Mouse (Mus musculus) adrenal gland, postnatal 10 days (tissue): ENCODE measurements around the gene Comtd1. TPM values are rescaled to one million over a fixed set of nuclear protein-coding genes. Genes with fewer than 3 reads are reported as not detected.

Experiments used
- DNase-seq: peaks from one replicate; pipeline ENCODE4 v3.0.0; 2021; ENCODE audit warnings: mixed read lengths
- total RNA-seq, 2 experiments: library from RNA; stranded (reverse); gene quantifications; 2 replicates each; pipeline ENCODE4 v1.2.3; 2021

Comtd1 gene
- total RNA-seq, 2 experiments from 2014 or later = 39.1 to 45.7 TPM

DNA sequence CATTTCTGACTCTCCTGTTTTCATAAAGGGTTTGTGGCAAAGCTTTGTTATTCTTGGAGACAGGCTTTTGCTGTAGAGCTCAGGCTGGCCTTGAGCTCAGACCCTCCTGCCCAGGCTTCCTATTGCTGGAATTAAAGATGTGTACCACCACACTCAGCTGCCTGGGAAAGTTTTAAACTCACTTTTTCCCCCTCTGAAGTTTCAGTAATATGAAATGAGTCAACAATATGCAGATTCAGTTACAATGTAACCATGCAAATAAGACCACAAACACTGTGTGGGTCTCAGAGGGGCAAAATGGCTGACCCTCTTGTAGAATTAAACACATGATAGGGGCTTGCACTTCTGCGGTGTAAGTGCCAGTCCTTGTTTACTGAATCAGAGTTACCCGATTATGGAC, 42.6 kb downstream of the Comtd1 start:
- DNase-seq = no peak

DNA sequence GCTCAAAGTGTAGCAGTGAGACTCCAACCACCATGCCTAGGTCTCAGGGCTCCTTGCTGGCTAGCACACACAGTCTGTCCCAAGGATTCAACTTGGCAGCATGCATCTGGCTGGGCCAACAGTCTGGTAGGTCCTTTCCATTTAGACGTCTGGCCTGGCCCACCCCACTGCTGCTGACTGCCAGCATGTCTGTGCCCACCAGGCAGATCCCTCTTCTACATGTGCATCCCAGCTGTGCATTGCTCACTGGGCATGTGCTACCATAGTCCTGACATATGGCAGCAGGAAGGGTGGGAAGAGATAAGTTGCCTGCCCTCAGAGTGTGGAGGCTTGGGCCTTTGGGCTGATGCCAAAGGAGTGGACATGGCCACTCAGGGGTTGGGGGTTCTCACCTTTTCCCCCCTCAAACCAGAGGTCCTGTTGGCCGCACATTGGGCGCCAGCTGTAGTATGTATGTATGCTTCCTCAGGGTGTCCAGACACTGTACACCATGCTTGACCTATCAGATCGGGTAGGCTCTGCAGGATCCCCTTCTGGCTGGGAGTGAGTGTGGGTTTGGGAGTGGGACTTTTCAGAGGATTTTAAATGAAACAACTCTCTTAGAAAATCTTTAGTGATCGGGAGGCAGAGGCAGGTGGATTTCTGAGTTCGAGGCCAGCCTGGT, 46.1 kb downstream of the Comtd1 start:
- no peak for DNase-seq

GRCm38 (mm10) chr14:21801624-21802023, 47.2 kb downstream of the Comtd1 start:
- no peak for DNase-seq

- no peak for DNase-seq
Observed at GRCm38 (mm10) chr14:21800641-21801040, 48.1 kb downstream of the Comtd1 start.

Other genes with a start within 250 kb of the Comtd1 start
- 1 to 10 TPM; 2.1 to 4.1 TPM for gene Dupd1, start 134.4 kb downstream of the Comtd1 start, total RNA-seq
- 10 to 100 TPM; 26.3 to 29.8 TPM for gene Samd8, start 98.4 kb downstream of the Comtd1 start, total RNA-seq
- gene Dusp13, start 97.8 kb downstream of the Comtd1 start, total RNA-seq = 1 to 10 TPM in 1 of 2 experiments, under 1 TPM in 1; 0.36 to 3.4 TPM
- 100 to 1,000 TPM; 276 to 322 TPM for gene Vdac2, start 23.7 kb downstream of the Comtd1 start, total RNA-seq
- 10 to 100 TPM; 17.9 to 25.1 TPM for gene Zfp503, start 140.6 kb upstream of the Comtd1 start, total RNA-seq
- gene Lrmda, start 170.7 kb upstream of the Comtd1 start, total RNA-seq = 1 to 10 TPM; 3.6 to 4.9 TPM